Mouse (Mus musculus): ENCODE measurements at regions not wholly inside any gene's neighbourhood (a gene's known extent, or its start where the extent isn't known, plus 50 kb on each side); places are given as distances from the start of the nearest gene placed in this dataset.

DNA sequence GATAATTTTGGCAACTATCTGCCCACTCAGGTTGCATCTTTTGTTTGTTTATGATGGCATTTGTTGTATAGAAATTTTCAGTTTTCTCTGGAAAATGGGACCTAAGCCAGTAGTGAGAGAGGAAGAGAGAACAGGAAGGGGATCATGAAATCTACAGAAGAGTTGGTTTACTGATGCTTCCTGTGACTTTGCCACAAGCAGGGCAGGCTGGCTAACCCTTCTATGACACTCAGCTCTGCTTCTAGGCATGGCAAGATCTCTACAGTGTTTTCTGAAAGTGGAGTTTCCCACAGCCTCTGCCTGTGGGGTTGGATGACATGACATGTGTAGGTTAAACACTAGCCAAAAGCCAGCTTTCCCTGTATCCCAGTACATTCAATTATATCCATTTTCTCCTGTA lies 217.7 kb upstream of the Jun start:
- CTCF ChIA-PET, result no interaction called here
- POLR2A ChIA-PET, result no interaction called here

DNA sequence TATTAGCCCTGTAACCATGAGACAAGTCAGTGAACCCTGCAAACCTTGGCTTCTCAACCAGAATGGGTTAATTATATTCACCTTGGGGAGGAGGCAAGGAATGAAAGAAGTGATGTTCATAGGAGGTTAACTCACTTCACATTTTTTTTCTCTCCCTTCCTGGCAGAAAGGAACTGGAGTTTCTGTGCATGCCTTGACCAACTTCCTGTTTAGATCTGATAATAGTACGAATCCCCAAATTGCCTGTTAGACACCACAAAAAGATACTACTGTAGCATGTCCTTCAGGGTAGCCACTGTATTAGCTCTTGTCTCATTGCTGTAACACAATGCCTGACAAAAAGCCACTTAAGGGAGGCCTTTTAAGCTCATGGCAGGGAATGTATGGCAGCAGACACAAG lies 218.4 kb upstream of the Jun start:
- POLR2A ChIA-PET, result no interaction called here
- CTCF ChIA-PET, result no interaction called here

DNA sequence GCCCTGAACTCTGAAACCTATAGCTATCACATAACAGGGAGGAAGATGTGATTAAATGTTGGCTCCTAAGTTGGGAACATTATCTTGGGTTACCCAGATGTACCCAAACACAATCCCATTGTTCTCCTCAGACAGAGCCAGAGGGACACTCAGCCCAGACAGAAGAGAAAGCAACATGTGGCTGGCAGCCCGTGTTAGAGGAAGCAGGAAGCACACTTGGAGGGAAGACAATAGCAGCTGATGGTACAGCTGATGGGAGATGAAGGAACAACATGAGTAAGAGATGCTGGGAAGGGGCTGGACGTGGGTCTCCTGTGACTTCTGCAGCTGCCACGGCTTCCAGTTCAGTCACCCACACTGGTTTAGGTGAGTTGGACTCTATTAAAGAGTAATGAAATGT lies 224.2 kb upstream of the Jun start:
- CTCF ChIA-PET, result no interaction called here

DNA sequence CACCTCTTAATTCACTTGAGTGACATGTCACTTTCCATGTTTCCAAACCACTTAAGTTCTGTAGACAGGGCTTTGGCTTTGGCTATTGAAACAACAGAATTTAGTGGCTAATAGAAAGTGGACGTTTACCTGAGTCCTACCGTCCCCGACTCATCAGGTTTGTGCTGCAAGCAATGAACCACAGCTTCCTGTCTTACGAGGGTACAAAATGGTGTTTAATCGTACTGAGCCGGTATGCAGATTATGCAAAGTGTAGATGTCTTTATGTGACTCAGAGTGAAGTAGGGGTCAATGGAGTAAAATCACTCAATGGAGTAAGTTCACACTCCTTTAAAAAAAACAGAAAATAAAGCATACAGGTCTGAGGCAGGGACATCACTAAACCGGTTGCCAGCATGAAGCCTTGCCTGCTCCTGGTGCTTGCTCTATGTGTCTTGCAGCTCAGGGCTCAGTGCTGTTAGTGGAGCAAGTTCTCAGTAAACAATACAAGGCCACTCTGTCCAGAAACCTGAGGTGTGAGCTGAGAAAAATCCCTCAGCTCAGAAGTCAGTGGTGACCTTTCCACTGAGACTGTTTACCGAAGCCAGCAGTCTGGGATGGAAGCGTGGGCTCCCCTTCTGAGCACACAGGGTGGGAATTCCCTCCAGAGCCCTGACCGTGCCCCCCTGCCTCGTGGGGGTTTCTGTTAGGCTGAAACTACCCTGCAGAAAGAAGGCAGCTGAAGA lies 226.1 kb upstream of the Jun start:
- POLR2A ChIA-PET, result interaction anchor here in 2 of 4 experiments (0.6 to 2.7 kb wide), 3 partner anchors 34 to 226 kb away, joined by 3 to 7 read pairs (median 4); partner anchors contain the start of gene Jun (in 1 of the 2)
- CTCF ChIA-PET, result no interaction called here

More for the DNA sequence above, 224.2 kb upstream of the Jun start:
- POLR2A ChIA-PET, result no interaction called here

DNA sequence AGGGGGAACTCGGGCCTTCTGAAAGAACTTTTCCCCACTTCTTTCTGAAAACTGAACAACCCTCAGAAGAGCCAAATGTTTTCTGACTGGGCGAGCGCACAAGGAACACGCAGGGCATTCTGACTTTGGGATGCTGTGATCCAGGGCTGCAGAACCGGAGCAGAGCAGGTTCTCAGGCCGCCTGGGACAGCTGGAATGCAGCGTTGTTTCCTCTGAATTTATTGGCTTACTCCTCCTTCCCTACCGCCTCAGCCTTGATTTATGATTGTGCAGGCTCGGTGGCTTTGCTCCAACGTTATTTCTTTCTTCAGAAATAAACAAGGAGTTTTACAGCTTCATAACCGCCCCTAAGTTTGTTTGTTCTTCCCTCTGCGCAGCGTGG lies 226.7 kb upstream of the Jun start:
- POLR2A ChIA-PET, result interaction anchor here in 2 of 4 experiments (0.6 to 2.7 kb wide), 2 partner anchors 225 to 227 kb away, joined by 3 to 7 read pairs; partner anchors contain the start of gene Jun (in 1 of the 2)
- CTCF ChIA-PET, result no interaction called here

DNA sequence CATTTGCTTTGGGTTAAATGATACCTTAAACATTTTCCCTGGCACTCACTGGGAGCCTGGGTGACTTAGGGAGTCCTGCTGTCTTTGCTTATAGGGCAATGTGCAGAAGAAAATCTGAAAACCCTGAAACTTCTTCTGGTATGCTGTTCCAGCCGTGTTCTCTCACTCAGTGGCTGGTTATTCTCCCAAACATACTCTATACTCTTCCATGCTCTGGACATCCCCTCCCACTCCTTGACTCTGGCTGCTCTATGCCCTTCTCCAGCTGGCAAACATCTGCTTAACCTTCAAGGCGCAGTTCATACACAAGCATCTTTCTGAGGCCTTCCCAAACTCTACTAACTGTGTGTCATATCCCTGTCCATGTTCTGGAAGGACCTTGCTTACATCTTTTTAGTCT lies 227.2 kb upstream of the Jun start:
- POLR2A ChIA-PET, result interaction anchor here in 2 of 4 experiments (0.6 to 2.7 kb wide), 2 partner anchors 226 to 227 kb away, joined by 3 to 7 read pairs; partner anchors contain the start of gene Jun (in 1 of the 2)
- CTCF ChIA-PET, result no interaction called here

DNA sequence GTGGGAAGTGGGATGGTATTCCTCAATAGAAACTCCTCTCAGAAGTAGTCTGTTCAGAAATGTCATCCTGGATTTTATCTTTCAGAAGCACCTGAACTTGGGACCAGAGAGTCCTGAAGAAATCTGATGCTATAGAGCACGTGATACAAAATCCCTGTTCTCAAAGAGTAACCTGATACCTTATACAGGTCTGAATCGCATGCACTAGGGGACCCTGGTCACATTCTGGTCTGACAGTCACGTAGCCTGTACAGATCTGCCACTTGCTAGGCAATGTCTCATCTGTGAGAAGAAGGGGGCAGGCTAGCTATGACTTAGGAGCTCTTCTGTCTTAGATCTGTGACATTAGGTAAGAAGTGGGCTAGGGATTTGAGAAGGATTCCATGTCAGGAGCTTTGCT lies 230.1 kb upstream of the Jun start:
- ChIA-PET CTCF (no interaction called here), POLR2A (no interaction called here)

DNA sequence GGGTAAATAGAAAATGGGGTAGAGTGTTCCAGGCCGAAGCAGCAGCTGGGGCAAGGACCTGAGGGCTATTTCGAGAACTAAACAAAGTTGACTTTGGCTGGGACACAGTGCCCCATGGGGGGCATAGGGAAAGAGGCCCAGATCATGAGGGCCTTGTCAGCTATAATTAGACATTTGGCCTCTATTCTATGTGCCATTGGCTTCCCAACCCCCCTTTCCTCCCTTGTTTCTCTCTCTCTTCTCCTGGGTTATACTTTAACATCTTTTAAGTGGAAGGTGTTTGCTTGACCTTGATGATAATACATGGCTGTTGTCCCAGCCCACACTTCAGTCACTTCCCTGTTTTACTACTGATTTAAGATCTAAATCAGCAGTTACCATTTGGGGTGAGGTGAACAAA lies 231.8 kb upstream of the Jun start:
- CTCF ChIA-PET, result no interaction called here
- POLR2A ChIA-PET, result no interaction called here

DNA sequence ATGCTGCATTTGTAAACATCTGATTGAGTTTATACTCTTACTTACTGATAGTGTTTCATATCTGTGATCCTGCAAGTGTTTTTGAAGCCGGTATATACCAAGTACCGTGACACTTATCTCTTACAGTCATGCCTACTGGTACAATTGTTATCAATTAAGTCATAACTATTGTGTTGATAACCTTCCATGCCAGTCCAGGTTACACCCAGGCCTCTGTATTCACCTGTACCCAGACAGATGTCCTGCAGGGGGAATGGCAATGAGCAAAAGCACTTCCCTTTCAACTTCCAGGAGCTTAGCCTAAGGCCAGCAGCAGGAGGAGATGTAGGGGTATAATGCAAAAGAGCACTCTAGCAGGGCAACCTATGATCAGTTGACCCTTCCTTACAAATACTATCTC lies 232.2 kb upstream of the Jun start:
- ChIA-PET POLR2A (no interaction called here), CTCF (no interaction called here)

DNA sequence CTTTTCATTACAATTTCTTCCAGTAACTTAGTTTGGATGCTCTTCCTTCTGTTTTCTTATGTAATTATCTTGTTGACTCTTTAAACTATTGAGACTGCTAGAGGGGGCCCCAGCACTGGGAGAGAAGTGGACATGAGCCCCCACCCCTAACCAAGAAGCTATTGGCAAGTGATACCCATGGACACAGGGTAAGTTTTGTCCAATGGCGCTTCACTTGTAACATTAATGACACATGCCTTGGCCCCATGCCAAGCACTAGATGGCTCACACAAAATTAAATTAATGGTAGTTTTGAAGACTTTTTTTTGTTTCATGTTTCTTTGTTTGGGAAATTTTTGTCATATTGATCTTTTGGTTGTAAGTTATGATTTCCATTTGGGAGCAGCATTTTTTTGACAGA lies 232.7 kb upstream of the Jun start:
- ChIA-PET CTCF (no interaction called here), POLR2A (no interaction called here)

DNA sequence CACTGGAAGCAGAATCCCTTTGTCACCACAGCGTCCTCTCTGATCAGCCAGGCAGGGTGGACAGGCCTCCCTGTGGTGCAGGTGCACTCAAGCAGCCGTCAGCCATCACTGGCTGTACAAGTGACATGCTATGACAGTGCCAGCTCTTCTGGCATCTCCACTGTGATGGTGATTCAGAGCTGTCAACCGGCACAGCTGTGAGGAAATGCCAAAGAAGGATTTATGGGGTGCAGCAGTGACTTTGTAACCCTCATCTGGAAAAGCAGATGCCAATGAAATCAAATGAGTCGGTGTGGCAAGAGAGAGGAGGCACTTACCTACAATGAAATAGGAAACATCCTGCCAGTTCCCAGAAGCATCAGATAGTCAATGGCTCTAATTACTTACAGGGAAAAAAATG lies 238.3 kb upstream of the Jun start:
- CTCF ChIA-PET, result no interaction called here
- POLR2A ChIA-PET, result no interaction called here

DNA sequence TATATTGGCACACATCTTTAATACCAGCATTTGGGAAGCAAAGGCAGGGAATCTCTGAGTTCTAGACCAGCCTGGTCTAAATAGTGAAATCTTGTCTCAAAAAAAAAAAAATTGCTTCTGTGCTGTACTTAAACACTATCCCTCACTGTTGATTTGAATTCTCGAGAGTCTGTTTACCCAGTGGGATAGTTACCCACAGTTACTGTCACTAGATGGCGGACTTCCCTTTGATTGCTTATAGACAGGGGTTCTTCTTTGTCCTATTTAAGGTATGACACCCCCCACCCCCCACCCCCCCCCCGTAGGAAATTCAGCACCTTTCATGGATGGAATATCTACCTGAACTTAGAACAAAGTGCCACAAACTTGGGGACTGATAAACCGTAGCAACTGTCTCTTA lies 242.1 kb upstream of the Jun start:
- ChIA-PET CTCF (no interaction called here), POLR2A (no interaction called here)

DNA sequence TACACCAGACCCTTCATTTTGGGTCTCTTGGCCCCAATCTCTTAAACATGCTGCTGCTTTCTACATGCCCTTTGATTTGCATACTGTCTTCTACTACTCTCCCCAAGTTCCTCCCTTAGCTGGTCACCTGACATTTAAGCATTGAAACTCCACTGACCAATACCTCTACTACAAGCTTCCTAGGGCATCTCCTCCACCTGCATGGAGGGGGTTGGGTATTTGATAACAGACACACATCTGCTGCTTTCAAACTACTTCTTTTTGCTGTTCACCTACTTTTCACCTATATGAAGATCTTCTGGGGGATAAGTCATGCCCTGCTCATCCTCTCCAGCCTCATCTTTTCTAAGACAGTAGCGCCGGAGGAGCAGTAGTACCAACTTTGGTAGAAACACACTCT lies 249.9 kb upstream of the Jun start:
- CTCF ChIA-PET, result no interaction called here
- POLR2A ChIA-PET, result interaction anchor here in 1 of 4 experiments (0.8 to 1.5 kb wide), 2 partner anchors 90 to 250 kb away, joined by 3 to 4 read pairs; partner anchors contain the start of gene Jun

DNA sequence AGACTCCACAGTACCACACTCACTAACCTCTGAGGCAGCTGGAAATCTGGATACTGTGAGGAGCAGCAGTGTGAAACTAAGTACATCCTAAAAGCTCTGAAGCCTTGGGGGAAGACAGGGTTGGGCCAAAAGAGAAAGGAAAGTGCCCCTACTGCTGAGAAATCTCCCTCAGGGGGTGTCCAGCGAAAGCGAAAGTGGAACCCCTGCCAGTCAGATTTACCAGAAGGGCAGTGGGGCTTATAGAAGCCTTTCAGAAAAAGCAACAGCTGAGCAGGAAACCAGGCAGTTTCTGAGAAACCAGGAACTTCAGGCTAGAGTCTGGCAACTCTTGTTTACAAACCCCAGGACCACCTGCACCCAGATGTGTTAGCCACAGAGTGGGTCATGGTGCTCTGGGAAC lies 251.3 kb upstream of the Jun start:
- CTCF ChIA-PET, result no interaction called here
- POLR2A ChIA-PET, result interaction anchor here in 1 of 4 experiments (1.5 kb wide), 1 partner anchor 91 kb away, joined by 3 read pairs; no protein-coding TSS in a partner anchor

DNA sequence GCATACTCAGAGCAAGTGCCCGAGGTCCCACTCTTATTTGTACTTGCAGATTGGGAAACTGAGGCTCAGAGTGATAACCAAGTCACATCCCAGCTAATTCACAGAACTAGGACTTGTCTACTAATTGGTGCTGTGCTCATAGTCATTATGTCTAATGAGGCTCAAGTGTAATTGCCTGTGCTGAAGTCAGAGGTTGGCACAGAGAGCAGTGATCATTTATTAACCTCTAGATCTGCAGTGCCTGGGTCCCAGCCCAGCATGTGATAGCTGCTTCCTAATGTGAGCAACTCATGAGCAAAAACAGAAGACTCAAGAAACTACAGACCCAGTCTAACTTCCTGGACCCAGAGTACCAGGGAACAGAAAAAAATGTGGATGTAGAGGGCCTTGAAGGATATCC lies 252.0 kb upstream of the Jun start:
- POLR2A ChIA-PET, result interaction anchor here in 1 of 4 experiments (0.6 kb wide), 1 partner anchor 287 kb away, joined by 6 read pairs; no protein-coding TSS in a partner anchor
- CTCF ChIA-PET, result no interaction called here

DNA sequence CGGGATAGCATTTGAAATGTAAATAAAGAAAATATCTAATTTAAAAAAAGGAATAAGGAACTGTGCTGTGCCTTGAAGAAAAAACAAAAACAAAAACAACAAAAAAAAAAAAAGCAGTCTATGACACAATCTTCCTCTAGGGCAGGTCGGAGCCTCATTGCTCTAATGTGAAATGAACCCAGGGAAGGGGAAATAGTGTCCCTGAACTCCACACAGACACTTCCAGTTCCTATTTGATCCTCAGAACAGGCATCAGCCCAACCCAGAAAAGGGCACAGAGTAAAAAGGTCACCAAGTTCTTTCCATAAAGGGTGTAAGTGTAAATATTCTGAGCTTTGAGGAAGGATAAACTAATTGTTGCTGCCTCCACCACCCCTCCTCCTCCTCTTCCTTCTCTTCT lies 250.2 kb upstream of the Fggy start:
- ChIA-PET CTCF (no interaction called here), POLR2A (no interaction called here)

DNA sequence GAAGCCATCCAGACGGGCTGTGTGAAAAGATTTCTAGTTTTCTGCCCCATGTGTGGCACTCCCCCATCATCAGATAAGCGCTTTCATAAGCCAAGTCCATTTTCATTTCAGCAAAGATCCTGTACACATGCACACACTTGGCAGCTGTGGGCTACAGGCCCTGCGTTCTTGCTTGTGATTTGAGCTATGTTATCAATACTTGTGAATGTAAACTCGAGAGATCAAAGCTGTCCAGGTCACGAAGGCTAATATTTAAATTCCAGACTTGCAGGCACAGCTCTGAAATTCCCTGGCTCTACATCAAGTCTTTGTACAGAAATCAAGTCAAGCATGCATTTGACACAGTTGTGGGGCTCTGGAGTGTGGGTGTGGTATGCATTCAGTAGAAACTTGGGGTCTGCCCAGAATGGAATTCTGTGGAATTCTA lies 248.8 kb upstream of the Fggy start:
- POLR2A ChIA-PET, result no interaction called here
- CTCF ChIA-PET, result no interaction called here

DNA sequence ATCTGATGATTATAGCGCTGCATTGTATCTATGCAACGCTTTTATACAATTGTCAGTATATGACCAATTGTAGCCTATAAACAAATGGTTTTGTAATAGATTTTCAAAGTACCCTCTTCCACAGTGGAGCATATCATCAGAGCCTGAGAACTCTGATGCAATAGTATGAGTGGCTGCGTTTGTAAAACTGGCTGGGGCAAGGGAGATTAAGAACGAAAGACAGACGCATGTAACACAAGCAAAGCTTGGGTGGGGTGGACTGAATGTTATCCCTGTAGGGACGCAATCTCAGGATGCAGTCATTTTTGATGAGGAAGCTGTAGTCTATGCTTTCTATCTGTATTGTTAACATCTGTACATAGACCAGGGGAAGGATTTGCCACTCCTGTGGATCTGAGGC lies 246.9 kb upstream of the Fggy start:
- ChIA-PET CTCF (no interaction called here), POLR2A (no interaction called here)

DNA sequence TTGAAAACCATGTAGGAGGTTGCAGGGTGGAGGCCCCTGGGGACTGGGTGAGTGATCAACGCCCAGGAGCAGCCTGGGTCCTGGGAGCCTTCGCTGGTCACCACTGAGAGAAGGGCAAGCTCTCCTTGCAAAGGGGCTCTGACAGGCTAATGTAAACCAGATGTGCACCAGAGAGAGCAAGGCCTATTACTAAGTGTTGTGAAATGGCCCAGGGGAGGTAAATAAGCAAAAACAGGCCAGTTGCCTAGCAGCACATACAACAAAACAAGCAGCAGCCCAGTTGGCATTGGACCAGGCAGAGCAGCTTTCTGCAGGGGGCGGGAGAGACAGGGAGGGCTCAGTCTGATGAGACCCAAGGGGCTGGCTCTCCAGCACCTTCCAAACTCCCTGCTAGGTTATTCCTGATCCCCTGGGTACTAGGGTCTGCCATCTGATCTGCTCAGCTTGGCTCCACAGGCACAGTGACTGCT lies 239.5 kb upstream of the Fggy start:
- CTCF ChIA-PET, result no interaction called here
- POLR2A ChIA-PET, result interaction anchor here in 2 of 4 experiments (1.3 to 4.4 kb wide), 2 partner anchors 265 kb away, joined by 3 to 18 read pairs; partner anchors contain the start of gene Jun (in 2 of the 2)

DNA sequence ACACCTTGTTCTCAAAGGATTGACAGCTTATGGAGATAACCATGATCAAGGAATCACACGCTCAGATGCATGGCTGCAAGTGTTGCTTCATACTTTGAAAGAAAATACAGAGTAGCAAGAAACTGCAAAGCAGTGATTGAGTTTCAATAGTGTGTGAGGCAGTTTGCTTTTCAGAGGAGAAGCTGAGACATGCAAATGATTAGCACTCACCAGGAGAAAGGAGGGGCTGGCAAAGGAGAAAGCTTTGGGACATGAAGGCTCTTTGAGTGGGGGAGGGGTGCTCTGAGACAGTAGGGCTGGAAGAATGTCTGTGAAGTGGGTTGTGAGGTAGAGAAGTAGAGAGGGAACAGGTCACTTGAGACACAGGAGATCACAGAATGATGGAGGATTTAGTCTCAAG lies 238.7 kb upstream of the Fggy start:
- POLR2A ChIA-PET, result interaction anchor here in 1 of 4 experiments (4.4 kb wide), 1 partner anchor 266 kb away, joined by 18 read pairs; the partner anchor contains the start of gene Jun
- CTCF ChIA-PET, result no interaction called here

DNA sequence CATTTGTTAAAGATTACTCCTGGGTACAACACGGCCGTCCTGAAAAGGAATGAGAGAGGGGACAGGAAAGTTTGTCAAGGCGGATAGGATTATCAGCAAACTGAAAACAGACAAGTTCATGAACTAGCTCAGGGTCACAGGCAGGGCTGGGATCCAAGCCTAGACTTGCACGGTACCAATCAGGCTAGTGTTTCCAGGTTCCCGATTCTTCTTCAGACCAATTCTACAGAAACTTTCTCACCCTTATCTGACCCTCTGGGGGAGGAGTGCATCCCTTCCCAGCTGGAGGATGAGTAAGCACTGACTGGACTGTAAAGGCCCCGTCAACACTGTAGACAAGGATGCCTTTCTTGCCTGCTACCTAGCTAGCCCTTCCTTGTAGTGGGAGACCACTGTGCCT lies 238.3 kb upstream of the Fggy start:
- ChIA-PET CTCF (no interaction called here), POLR2A (interaction anchor here in 1 of 4 experiments (4.4 kb wide), 1 partner anchor 266 kb away, joined by 18 read pairs; the partner anchor contains the start of gene Jun)

DNA sequence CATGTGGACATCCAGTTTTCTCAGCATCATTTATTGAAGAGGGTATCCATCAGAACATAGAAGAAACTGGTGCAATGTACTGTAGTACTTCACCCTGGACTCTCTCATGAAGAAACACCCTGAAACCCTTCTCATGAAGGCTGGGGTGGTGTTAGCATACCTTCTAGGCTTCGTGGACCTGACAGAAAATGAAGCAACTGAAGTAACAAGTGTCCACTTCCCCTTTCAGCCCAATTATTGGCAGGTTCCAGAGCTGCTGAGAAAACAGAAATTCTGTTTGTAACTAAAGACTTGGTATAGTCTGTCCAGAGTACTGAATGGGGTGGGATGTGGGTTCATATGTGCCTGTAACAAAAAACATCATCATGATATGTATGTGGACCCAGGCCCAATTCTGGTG lies 231.4 kb upstream of the Fggy start:
- ChIA-PET POLR2A (no interaction called here), CTCF (no interaction called here)

Measured in embryonic stem cell, embryonic (primary cell).